Mouse (Mus musculus): ENCODE data around the gene Tbxa2r. TPM values are rescaled to one million over a fixed set of nuclear protein-coding genes. Genes with fewer than 3 reads are reported as not detected.
A peak's percentile ranks its signal among the peaks of the same experiment; 100 is the strongest.

The Tbxa2r gene
- polyA plus RNA-seq, 1 experiment = 2.7 TPM

GRCm38 (mm10) chr10:81325176-81325575, 3.4 kb upstream of the Tbxa2r start:
- Histone ChIP-seq H3K4me1 (ENCODE audit: control insufficient read depth, insufficient read depth, low read length) (no peaks in the 10 kb centered on the region), H3K4me3 (ENCODE audit: insufficient read depth, low read length) (no peak overlapping the region), H3K27ac (ENCODE audit: insufficient read depth, low read length) (no peak overlapping the region)
- TF ChIP-seq POLR2A (IDR thresholded peaks at IDR 0.05; ENCODE audit: extremely low read depth, insufficient read depth, low read length) (no peak), CTCF (IDR thresholded peaks at IDR 0.05; ENCODE audit: extremely low read depth, insufficient read depth, low read length) (no peak)

DNA sequence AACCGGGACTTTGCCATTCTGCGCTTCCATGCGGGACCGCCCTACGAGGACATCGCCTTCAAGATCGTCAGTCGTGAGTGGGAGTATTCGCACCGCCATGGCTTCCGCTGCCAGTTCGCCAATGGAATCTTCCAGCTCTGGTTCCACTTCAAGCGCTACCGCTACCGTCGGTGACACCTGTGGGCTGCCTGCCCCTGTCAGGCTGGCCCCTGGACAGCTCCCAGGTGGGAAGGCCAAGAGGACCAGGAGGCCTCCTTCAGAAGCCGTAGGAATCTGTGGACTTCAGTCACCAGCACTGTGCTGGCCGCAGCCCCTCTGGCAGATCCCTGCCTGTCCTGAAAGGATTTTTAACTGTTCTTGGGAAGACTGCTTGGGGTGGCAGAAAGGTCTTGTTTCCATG, 2.8 kb upstream of the Tbxa2r start:
- Histone ChIP-seq H3K4me1 (ENCODE audit: control insufficient read depth, insufficient read depth, low read length) (no peaks in the 10 kb centered on the region), H3K27ac (ENCODE audit: insufficient read depth, low read length) (no peak overlapping the region), H3K4me3 (ENCODE audit: insufficient read depth, low read length) (no peak overlapping the region)
- TF ChIP-seq POLR2A (IDR thresholded peaks at IDR 0.05; ENCODE audit: extremely low read depth, insufficient read depth, low read length) (no peak), CTCF (IDR thresholded peaks at IDR 0.05; ENCODE audit: extremely low read depth, insufficient read depth, low read length) (no peak)

DNA sequence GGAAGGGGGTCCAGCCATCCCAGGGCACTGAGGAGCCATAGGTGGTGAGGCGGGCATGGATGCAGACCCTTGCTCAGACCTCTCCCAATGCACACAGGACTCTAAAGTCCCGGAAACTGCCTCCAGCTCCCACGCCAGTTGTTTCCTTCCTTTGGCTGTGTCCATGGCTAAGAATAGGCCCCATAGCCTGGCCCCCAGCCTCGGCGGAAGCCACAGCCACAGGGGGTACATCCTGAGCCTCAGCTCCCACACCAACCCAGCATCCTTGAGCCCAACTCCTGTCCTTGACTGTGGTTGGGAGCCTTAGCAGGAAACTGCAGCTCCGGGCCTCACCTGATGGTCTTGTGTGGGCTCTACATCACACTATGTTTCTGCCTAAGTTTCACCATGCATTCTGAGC, 1.7 kb upstream of the Tbxa2r start:
- H3K27ac ChIP-seq (ENCODE audit: insufficient read depth, low read length) = peak overlapping the region; percentile 74
- no peak for TF ChIP-seq CTCF (IDR thresholded peaks at IDR 0.05; ENCODE audit: extremely low read depth, insufficient read depth, low read length)
- TF ChIP-seq POLR2A (IDR thresholded peaks at IDR 0.05; ENCODE audit: extremely low read depth, insufficient read depth, low read length) = no peak
- H3K4me1 ChIP-seq (ENCODE audit: control insufficient read depth, insufficient read depth, low read length) = no peaks in the 10 kb centered on the region
- no peak overlapping the region for H3K4me3 ChIP-seq (ENCODE audit: insufficient read depth, low read length)

- Histone ChIP-seq H3K4me1 (ENCODE audit: control insufficient read depth, insufficient read depth, low read length) (no peaks in the 10 kb centered on the region), H3K4me3 (ENCODE audit: insufficient read depth, low read length) (no peak overlapping the region), H3K27ac (ENCODE audit: insufficient read depth, low read length) (no peak overlapping the region)
- TF ChIP-seq CTCF (IDR thresholded peaks at IDR 0.05; ENCODE audit: extremely low read depth, insufficient read depth, low read length) (no peak), POLR2A (IDR thresholded peaks at IDR 0.05; ENCODE audit: extremely low read depth, insufficient read depth, low read length) (no peak)
Observed at GRCm38 (mm10) chr10:81327959-81328358, 572 bp upstream of the Tbxa2r start.

GRCm38 (mm10) chr10:81329194-81329975, 854 bp downstream of the Tbxa2r start:
- no peak overlapping the region for H3K4me3 ChIP-seq (ENCODE audit: insufficient read depth, low read length)
- H3K4me1 ChIP-seq (ENCODE audit: control insufficient read depth, insufficient read depth, low read length) = no peaks in the 10 kb centered on the region
- TF ChIP-seq CTCF (IDR thresholded peaks at IDR 0.05; ENCODE audit: extremely low read depth, insufficient read depth, low read length) (no peak), POLR2A (IDR thresholded peaks at IDR 0.05; ENCODE audit: extremely low read depth, insufficient read depth, low read length) (no peak)
- H3K27ac ChIP-seq (ENCODE audit: insufficient read depth, low read length) = no peak overlapping the region; the same call in 1 of the 2 replicates

- Histone ChIP-seq H3K4me3 (ENCODE audit: insufficient read depth, low read length) (no peak overlapping the region), H3K27ac (ENCODE audit: insufficient read depth, low read length) (no peak overlapping the region), H3K4me1 (ENCODE audit: control insufficient read depth, insufficient read depth, low read length) (no peaks in the 10 kb centered on the region)
- TF ChIP-seq CTCF (IDR thresholded peaks at IDR 0.05; ENCODE audit: extremely low read depth, insufficient read depth, low read length) = no peak
- no peak for TF ChIP-seq POLR2A (IDR thresholded peaks at IDR 0.05; ENCODE audit: extremely low read depth, insufficient read depth, low read length)
Observed at GRCm38 (mm10) chr10:81330007-81330406, 1.5 kb downstream of the Tbxa2r start.

- Histone ChIP-seq H3K4me1 (ENCODE audit: control insufficient read depth, insufficient read depth, low read length) (no peaks in the 10 kb centered on the region), H3K4me3 (ENCODE audit: insufficient read depth, low read length) (no peak overlapping the region), H3K27ac (ENCODE audit: insufficient read depth, low read length) (no peak overlapping the region)
- no peak for TF ChIP-seq CTCF (IDR thresholded peaks at IDR 0.05; ENCODE audit: extremely low read depth, insufficient read depth, low read length)
- no peak for TF ChIP-seq POLR2A (IDR thresholded peaks at IDR 0.05; ENCODE audit: extremely low read depth, insufficient read depth, low read length)
Observed at GRCm38 (mm10) chr10:81332277-81332676, 3.7 kb downstream of the Tbxa2r start.

DNA sequence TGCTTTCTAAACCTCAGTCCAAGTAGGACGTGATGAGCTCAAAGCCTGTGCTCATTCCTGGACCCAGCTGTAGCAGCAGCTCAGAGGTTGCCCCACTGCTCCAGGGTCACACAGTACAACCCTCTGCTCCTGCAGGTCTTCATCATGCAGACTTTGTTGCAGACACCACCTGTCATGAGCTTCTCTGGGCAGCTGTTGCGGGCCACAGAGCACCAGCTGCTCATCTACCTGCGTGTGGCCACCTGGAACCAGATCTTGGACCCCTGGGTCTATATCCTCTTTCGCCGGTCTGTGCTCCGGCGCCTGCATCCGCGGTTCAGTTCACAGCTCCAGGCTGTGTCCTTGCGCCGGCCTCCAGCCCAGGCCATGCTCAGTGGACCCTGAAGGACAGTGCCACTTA, 5.8 kb downstream of the Tbxa2r start:
- no peak overlapping the region for H3K4me3 ChIP-seq (ENCODE audit: insufficient read depth, low read length)
- H3K27ac ChIP-seq (ENCODE audit: insufficient read depth, low read length) = no peak overlapping the region
- no peak for TF ChIP-seq POLR2A (IDR thresholded peaks at IDR 0.05; ENCODE audit: extremely low read depth, insufficient read depth, low read length)
- TF ChIP-seq CTCF (IDR thresholded peaks at IDR 0.05; ENCODE audit: extremely low read depth, insufficient read depth, low read length) = no peak
- no peaks in the 10 kb centered on the region for H3K4me1 ChIP-seq (ENCODE audit: control insufficient read depth, insufficient read depth, low read length)

GRCm38 (mm10) chr10:81335393-81336340, 7.1 kb downstream of the Tbxa2r start:
- H3K4me3 ChIP-seq (ENCODE audit: insufficient read depth, low read length) = no peak overlapping the region
- no peak overlapping the region for H3K27ac ChIP-seq (ENCODE audit: insufficient read depth, low read length)
- TF ChIP-seq POLR2A (IDR thresholded peaks at IDR 0.05; ENCODE audit: extremely low read depth, insufficient read depth, low read length) (no peak), CTCF (IDR thresholded peaks at IDR 0.05; ENCODE audit: extremely low read depth, insufficient read depth, low read length) (no peak)
- no peaks in the 10 kb centered on the region for H3K4me1 ChIP-seq (ENCODE audit: control insufficient read depth, insufficient read depth, low read length)

All from cortical plate, adult 2 months (tissue).